Mouse (Mus musculus) frontal cortex, postnatal 10 days (tissue): ENCODE measurements around the gene Brd3os.

Source experiments
- DNase-seq, 2 experiments: peaks; one replicate each; pipeline ENCODE4 v3.0.0; 2022; ENCODE audit warnings: low spot score in 2 of 2, mixed read lengths in 1 of 2

Brd3os gene

DNA sequence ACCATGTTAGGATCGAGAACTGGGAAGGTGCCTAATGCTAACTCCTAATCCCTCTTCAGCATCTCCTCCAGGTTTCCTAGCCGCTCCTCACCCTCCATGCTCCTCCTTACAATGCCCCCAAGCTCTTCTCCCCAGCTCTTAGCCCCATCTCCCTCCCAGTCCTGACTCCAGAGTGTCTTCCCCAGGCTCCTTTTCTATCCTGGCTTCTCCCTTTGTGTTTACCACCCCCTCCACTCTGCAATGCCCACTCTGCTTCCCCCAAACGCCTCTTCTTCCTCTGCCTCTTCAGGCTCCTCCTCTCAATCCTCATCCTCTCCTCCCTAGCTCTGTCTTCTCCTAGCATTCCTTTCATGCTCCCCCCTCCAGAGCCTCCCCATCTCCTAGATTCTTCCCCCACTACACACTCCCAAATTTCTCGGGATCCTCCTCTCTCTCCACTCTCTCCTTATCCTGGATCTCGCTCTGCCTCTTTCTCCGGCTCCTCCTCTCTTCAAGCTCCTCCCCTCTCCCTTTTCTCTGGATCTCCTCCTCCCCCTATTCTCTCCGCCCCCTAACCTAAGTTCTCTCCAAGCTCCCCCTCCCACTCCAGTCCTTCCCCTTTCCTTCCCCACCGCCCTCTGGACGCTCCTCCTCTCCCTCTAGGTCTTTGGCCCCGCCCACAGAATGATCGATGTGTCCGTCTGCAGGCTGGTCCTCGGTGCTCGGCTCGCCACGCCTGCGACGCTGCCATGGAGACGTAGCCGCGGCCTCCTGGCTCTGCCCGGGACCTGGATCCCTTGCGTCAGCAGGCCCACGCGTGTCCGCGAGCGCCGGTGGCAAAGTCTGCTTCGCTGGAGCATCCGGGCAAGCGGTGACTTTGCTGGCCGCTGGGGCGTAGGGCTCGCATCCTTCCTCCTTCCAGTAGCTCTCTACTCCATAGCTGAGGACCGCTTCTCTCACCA, at the start of gene Brd3os:
Brd3os (plus strand) TSS at position 558 of the 941 bp plus-strand sequence.
- peak; percentile 94 to 95 for DNase-seq

DNA sequence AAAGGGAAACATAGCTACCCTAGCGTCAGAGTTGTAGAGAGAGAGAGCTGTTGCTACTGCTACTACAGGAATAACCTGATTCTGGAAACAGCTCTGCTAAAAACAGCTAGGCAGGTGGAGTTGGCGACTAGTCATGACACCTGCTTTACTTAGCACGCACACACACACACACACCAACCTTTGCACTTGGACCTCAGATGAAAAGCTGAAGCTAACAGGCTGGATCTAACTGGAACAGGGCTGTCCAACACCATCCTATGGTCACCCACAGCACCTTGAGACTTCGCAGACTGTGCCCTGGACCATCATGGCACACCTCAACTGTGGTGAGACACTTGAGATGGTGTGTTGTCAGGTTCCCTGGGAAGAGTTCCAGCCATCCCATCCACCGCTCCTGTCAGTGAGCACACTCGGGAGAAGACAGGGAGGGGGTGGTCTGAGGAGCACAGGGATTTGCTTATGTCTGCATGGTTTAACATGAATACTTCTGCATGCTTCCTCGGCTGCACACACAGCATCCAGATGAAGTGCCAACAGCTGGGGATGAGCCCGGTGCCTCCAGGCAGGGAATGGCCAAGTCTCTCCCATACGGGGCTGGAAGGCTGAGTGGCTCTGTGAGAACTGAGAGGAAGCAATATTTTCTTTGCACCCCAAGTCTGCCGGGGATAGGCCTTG, 47.8 kb upstream of the Brd3os start:
- DNase-seq: no peak

DNA sequence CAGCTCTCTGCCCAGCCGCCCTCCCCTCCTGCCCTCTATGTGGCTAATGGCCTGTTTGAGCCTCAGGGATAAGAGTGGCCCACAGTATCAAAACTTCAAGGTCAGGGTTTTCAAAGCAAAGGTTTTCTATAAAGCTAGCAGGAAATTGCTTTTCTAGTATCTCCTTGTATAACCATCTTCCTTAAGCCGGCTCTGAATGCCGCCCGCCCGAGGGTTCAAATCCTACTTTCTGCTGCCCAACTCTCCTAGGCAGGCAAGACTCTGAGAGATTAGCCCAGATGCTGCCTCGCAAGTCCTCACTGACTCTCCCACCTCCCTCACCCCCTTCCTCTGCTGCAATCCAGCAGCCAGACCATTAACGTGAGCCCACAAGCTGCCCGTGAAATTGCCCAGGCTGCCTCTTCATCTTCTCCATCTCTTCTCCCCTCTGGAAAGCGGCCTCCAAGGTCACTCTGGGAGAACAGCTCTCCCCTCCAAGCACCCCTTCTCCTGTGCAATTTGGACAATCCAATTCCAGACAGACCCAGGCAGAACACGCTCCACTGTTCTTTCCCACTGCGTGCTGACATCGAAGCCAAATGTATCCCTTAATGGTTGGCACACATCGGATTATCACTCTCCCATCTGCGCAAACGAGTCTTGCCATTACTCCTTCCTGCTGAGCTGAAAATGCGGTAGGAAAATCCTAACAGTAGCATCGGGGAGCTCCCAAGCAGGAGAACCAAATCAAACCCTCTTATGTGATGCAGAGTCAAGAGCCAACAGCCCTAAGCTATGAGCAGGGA, 45.3 kb upstream of the Brd3os start:
- DNase-seq: no peak

GRCm38 (mm10) chr2:27400083-27400482, 42.0 kb upstream of the Brd3os start:
- no peak for DNase-seq

GRCm38 (mm10) chr2:27401544-27401943, 40.6 kb upstream of the Brd3os start:
- no peak for DNase-seq

- DNase-seq: no peak
These were observed 37.6 kb upstream of the Brd3os start for GRCm38 (mm10) chr2:27404375-27405093.

DNA sequence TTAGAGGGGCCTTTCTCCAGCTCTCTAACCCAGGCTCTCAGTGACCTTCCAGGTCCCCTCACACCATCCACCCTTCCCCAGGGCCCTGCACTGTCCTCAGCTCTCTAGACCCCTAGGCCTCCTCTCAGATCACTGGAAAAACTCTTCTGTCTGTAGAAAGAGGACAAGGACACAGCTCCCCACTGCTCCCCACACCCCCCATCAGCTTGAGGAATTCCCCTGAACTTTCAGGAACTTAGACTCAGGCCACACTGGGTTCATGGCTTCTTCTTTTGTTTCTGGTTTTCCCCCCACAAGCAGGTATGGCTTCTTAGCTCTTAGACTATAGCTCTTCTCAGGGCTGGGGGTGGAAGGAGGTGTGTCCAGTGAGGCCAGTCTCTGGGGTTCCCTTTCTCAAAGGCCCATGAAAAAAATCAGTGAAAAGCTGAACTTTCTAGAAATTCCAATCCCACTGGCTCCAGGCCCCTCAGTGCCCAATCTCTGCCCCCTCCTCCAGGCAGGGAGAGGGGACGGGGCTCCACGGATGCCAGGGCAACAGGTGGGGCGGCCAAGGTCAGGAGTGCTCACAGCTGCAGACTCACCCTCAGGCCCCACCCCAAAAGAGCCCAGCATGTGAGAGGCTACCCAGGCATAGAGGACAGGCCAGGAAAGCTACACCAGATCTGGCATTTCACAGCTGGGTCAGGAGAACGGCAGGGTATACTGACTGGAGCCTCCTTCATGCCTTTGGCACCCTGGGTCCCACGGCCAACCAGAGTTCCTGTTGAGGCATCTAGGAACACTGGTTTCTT, 36.8 kb upstream of the Brd3os start:
- no peak for DNase-seq

DNA sequence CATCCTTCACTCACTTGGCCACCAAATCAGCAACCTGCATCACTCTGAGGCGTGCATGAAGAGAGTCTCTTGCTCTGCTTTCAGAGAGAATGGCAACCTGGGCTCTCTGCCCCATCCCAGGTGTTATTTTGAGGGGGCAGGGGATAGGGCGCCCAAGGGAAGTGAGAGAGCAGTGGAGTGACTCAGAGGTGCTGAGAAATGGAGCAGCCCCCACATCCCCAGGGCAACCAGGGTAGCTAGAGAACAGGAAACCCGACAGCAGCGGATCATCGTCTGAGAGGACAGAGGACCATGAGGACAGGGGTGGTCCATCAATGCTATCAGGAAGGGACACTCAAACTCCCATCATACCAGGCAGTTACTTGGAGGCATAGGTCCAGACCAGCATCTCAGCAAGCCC, 35.2 kb upstream of the Brd3os start:
- DNase-seq: no peak

GRCm38 (mm10) chr2:27408194-27408593, 33.9 kb upstream of the Brd3os start:
- no peak for DNase-seq

DNA sequence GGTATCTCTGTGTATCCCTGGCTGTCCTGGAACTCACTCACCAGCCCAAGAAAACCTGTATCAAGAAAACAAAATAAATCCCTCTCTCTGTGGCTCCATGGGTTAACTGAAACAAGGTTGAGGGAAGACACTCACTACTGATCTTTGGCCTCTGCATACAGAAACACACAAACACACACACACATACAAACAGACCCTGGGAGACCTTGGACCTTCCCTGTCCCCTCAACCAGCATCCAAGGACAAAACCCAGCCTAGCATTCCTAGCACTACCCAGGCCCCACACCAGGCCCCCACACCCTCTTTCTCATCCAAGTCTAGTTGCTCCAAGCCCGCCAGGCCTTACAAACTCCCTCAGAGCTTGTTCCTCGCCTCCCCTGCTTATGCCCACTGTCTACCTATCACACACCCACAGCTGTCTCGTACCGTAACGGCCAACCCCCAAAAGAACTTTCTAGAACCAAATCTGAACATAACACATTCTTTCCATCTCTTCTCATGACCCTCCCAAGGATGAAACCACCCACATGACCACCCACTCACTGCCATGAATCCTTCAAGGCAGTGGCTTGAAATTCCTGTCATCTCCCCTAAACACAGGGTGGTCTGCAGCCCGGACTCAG, 31.5 kb upstream of the Brd3os start:
- no peak for DNase-seq

DNA sequence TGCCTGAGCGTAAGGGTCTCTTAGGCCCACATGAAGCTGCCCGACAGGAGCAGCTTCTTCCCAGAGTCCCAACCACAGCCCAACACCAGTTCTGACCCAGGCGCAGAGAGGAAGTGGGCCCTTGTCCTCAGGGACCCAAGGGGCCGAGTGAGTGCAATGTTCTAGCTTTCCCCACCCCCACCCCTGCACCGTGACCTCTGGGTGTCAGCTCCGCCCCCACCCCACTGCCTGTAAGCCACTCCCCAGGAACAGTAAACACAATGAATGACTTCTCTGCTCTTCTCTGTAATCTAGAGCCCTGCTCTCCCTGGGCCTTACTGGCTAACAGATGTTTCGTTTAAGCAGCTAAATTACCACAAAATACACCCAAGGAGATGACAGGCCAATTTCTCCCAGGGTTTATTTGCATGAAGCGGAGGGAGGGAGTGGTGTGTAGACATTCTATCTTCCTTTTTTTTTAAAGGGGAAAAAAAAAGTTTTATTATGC, 30.4 kb upstream of the Brd3os start:
- no peak for DNase-seq

DNA sequence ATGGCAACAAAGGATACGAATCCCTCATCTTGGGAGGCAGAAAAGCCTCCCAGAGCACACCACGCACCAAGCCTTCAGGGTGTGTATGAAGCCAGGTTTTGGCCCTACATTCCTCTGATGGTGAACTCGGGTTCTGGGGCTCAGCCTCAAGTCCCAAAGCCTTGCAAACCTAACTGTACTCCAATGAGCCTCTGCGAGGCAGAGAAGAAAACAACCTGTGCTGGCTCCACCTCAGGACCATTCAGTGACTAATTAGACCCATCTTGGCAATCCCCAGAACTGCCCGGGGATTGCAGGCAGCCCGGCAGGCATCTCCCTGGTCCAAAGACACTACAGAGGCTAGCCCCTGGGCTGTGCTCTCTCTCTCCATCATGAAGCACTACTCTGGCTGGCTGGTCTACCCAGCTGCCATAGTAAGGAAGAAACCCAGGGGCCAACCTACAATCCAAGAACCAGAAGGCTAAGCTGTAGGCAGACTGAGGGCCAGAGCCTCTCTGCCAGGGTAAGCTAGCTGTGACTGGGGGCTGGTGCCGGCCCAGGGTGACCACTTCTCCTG, 29.8 kb upstream of the Brd3os start:
- no peak for DNase-seq

DNA sequence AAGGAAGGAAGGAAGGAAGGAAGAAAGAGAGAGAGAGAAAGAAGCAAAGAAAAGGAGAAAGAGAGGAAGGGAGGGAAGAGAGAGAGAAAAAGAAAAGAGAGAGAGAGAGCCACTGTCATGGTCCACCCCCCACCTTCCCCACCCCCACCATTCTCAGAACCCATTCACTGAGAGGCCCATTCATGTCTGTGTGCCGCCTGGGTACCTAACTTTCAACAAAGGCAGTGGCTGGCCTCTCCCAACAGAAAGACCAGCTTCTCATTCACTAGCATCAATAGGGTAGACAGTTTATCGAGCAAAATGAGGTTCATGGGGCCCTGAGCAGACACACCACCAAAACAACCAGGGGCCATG, 28.6 kb upstream of the Brd3os start:
- DNase-seq: no peak

- no peak for DNase-seq
These were observed 28.0 kb upstream of the Brd3os start for GRCm38 (mm10) chr2:27413936-27414657.

- no peak for DNase-seq
These were observed 26.9 kb upstream of the Brd3os start for GRCm38 (mm10) chr2:27415060-27415783.

- no peak for DNase-seq
These were observed 25.7 kb upstream of the Brd3os start for GRCm38 (mm10) chr2:27416425-27416824.

DNA sequence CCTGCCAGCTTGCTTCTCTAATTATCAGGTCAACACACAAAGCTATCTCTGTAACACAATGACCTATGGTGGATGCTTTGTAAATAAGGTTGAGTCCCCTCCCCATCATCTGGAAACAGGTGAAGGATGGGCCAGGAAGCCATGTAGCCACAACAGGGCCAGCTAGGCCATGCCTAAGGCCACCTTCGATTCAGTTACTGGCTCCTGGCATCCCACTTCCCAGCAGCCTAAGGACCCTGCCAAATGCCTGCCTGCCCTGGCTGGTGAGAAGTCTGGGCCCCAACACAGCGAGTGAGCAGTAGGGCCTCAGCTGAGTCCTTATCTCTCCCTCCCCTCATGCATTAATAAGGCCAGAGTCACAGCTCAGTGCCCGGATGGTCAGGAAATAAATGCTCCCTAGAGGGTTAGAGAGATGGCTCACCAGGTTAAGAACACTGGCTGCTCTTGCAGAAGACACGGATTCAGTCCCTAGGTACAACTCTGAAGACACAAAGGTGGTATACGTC, 24.4 kb upstream of the Brd3os start:
- DNase-seq: no peak

GRCm38 (mm10) chr2:27418577-27419070, 23.5 kb upstream of the Brd3os start:
- DNase-seq: no peak
